Mouse (Mus musculus) midbrain, embryonic 12.5 days (tissue): Measurements from ENCODE around the gene Rasa2. TPM values are rescaled to one million over a fixed set of nuclear protein-coding genes. Genes with fewer than 3 reads are reported as not detected.
"Not testable (repeated sequence)": the region's sequence is repeated elsewhere in the genome, so short reads cannot be mapped to it uniquely, and the experiment has no call there.

Experiments
- ATAC-seq: fragments of 200-750 bp; cut with Nextera tagmentation; 2 replicates; pipeline ENCODE4 v1.8.0; 2017; ENCODE audit warnings: low read depth, moderate TSS enrichment, moderate library complexity; ENCODE audit not compliant: low FRiP score
- H3K27ac ChIP-seq: fragments of 300-500 bp; sonication (generic); replicated peaks from 2 replicates; pipeline ENCODE4 v1.5.1; 2016; ENCODE audit warnings: mild to moderate bottlenecking
- H3K27me3 ChIP-seq: fragments of 300-500 bp; sonication (generic); 2 replicates; pipeline ENCODE4 v1.6.1; 2016; ENCODE audit warnings: mild to moderate bottlenecking
- H3K36me3 ChIP-seq: fragments of 300-500 bp; sonication (generic); 2 replicates; pipeline ENCODE4 v1.6.1; 2016
- H3K4me1 ChIP-seq: fragments of 300-500 bp; sonication (generic); 2 replicates; pipeline ENCODE4 v1.6.1; 2016
- H3K4me2 ChIP-seq: fragments of 300-500 bp; sonication (generic); replicated peaks from 2 replicates; pipeline ENCODE4 v1.6.1; 2016; ENCODE audit warnings: mild to moderate bottlenecking, moderate library complexity
- H3K4me3 ChIP-seq: fragments of 300-500 bp; sonication (generic); 2 replicates; pipeline ENCODE4 v1.5.1; 2016; ENCODE audit warnings: mild to moderate bottlenecking
- H3K9ac ChIP-seq: fragments of 300-500 bp; sonication (generic); replicated peaks from 2 replicates; pipeline ENCODE4 v1.6.1; 2016; ENCODE audit warnings: mild to moderate bottlenecking, moderate library complexity
- H3K9me3 ChIP-seq: fragments of 300-500 bp; sonication (generic); 2 replicates; pipeline ENCODE4 v1.6.1; 2016; ENCODE audit warnings: mild to moderate bottlenecking
- WGBS: fragments of 180-500 bp; shearing (Covaris S2); methylation state at CpG from one replicate; pipeline ENCODE4 v1.1.7; 2016; 5-methylcytosine and 5-hydroxymethylcytosine counted together
- polyA plus RNA-seq: library from polyadenylated mRNA; unstranded; fragments of >200 nt; fragmentation: Nextera tagmentation; extraction: Ambion mirVana; gene quantifications from 2 replicates; pipeline ENCODE4 v1.2.1, GENCODE M21; 2016

Rasa2 gene
- 14.9 and 16.4 TPM in 2 replicates for polyA plus RNA-seq

- Histone ChIP-seq H3K36me3 (no peaks in the 10 kb centered on the region), H3K27me3 (peaks cover 30% of the 10 kb centered on the region), H3K9ac (peak within 1 kb of the TSS; percentile 89), H3K4me1 (peaks cover 5% of the 10 kb centered on the region; the same call in 1 of the 2 replicates), H3K27ac (peak within 1 kb of the TSS; percentile 97), H3K9me3 (no peaks in the 10 kb centered on the region), H3K4me2 (peak within 1 kb of the TSS; percentile 84), H3K4me3 (peak within 1 kb of the TSS; percentile 86)
- peak; percentile 98 for ATAC-seq
- WGBS = 3% methylated on average over 49 of the region's 52 CpGs
Measured at GRCm38 (mm10) chr9:96631389-96632072, at the start of gene Rasa2. Gene Rasa2 (minus strand): TSS chr9:96631617.

GRCm38 (mm10) chr9:96678611-96679010 lies 47.2 kb upstream of the Rasa2 start:
- no peaks in the 10 kb centered on the region for H3K27me3 ChIP-seq
- no peak for ATAC-seq
- no peak overlapping the region for H3K4me2 ChIP-seq
- no peak overlapping the region for H3K27ac ChIP-seq
- no peaks in the 10 kb centered on the region for H3K36me3 ChIP-seq
- no peaks in the 10 kb centered on the region for H3K4me1 ChIP-seq
- no peak overlapping the region for H3K9ac ChIP-seq
- 83% methylated on average over 5 of the region's 5 CpGs for WGBS
- H3K9me3 ChIP-seq = no peaks in the 10 kb centered on the region
- no peak overlapping the region for H3K4me3 ChIP-seq

- ATAC-seq = not testable (repeated sequence)
- WGBS = 84% methylated on average over 5 of the region's 5 CpGs
Measured at GRCm38 (mm10) chr9:96677711-96678110, 46.3 kb upstream of the Rasa2 start.

GRCm38 (mm10) chr9:96676671-96677070 lies 45.3 kb upstream of the Rasa2 start:
- Histone ChIP-seq H3K4me1 (no peaks in the 10 kb centered on the region), H3K9ac (no peak overlapping the region), H3K9me3 (no peaks in the 10 kb centered on the region), H3K36me3 (no peaks in the 10 kb centered on the region), H3K27me3 (no peaks in the 10 kb centered on the region), H3K4me2 (no peak overlapping the region), H3K27ac (no peak overlapping the region), H3K4me3 (no peak overlapping the region)
- ATAC-seq = no peak
- WGBS = 91% methylated on average over 10 of the region's 10 CpGs

More at GRCm38 (mm10) chr9:96677711-96678110, 46.3 kb upstream of the Rasa2 start:
- H3K4me2 ChIP-seq, H3K27ac ChIP-seq, H3K9ac ChIP-seq, H3K4me1 ChIP-seq, H3K36me3 ChIP-seq, H3K27me3 ChIP-seq, H3K4me3 ChIP-seq, H3K9me3 ChIP-seq: not testable (repeated sequence)

- Histone ChIP-seq H3K27me3 (no peaks in the 10 kb centered on the region), H3K27ac (no peak overlapping the region), H3K4me2 (no peak overlapping the region), H3K4me1 (no peaks in the 10 kb centered on the region), H3K9me3 (no peaks in the 10 kb centered on the region), H3K4me3 (no peak overlapping the region), H3K9ac (no peak overlapping the region), H3K36me3 (no peaks in the 10 kb centered on the region)
- WGBS = 91% methylated on average over 8 of the region's 8 CpGs
- no peak for ATAC-seq
Measured at GRCm38 (mm10) chr9:96675763-96676640, 44.6 kb upstream of the Rasa2 start.

- no peak overlapping the region for H3K4me3 ChIP-seq
- H3K4me2 ChIP-seq = no peak overlapping the region
- 35% methylated on average over 5 of the region's 5 CpGs for WGBS
- no peak overlapping the region for H3K9ac ChIP-seq
- no peaks in the 10 kb centered on the region for H3K9me3 ChIP-seq
- H3K27me3 ChIP-seq = no peaks in the 10 kb centered on the region
- H3K27ac ChIP-seq = no peak overlapping the region
- H3K4me1 ChIP-seq = no peaks in the 10 kb centered on the region
- peak; percentile 47; the same call in 1 of the 2 replicates for ATAC-seq
- H3K36me3 ChIP-seq = no peaks in the 10 kb centered on the region
Measured at GRCm38 (mm10) chr9:96675071-96675762, 43.8 kb upstream of the Rasa2 start.

GRCm38 (mm10) chr9:96674301-96674700 lies 42.9 kb upstream of the Rasa2 start:
- H3K9me3 ChIP-seq = no peaks in the 10 kb centered on the region
- 88% methylated on average over 8 of the region's 8 CpGs for WGBS
- H3K4me2 ChIP-seq = no peak overlapping the region
- H3K27me3 ChIP-seq = no peaks in the 10 kb centered on the region
- H3K4me3 ChIP-seq = no peak overlapping the region
- no peak overlapping the region for H3K27ac ChIP-seq
- ATAC-seq = no peak
- H3K36me3 ChIP-seq = no peaks in the 10 kb centered on the region
- H3K9ac ChIP-seq = no peak overlapping the region
- H3K4me1 ChIP-seq = no peaks in the 10 kb centered on the region

GRCm38 (mm10) chr9:96672466-96672865 lies 41.0 kb upstream of the Rasa2 start:
- no peaks in the 10 kb centered on the region for H3K4me1 ChIP-seq
- H3K36me3 ChIP-seq = no peaks in the 10 kb centered on the region
- no peaks in the 10 kb centered on the region for H3K27me3 ChIP-seq
- no peak for ATAC-seq
- 94% methylated on average over 2 of the region's 2 CpGs for WGBS
- H3K9ac ChIP-seq = no peak overlapping the region
- H3K4me3 ChIP-seq = no peak overlapping the region
- H3K27ac ChIP-seq = no peak overlapping the region
- no peak overlapping the region for H3K4me2 ChIP-seq
- H3K9me3 ChIP-seq = no peaks in the 10 kb centered on the region

- Histone ChIP-seq H3K27me3 (no peaks in the 10 kb centered on the region), H3K9me3 (no peaks in the 10 kb centered on the region), H3K4me2 (no peak overlapping the region), H3K4me3 (no peak overlapping the region), H3K4me1 (no peaks in the 10 kb centered on the region), H3K27ac (no peak overlapping the region), H3K36me3 (no peaks in the 10 kb centered on the region), H3K9ac (no peak overlapping the region)
- WGBS = 93% methylated on average over 12 of the region's 12 CpGs
- no peak for ATAC-seq
Measured at GRCm38 (mm10) chr9:96671249-96671648, 39.8 kb upstream of the Rasa2 start.

- Histone ChIP-seq H3K27me3 (no peaks in the 10 kb centered on the region), H3K27ac (peak overlapping the region; percentile 80), H3K4me2 (peak overlapping the region; percentile 53), H3K9ac (no peak overlapping the region; the same call in 1 of the 2 replicates), H3K4me3 (peak overlapping the region; percentile 30), H3K36me3 (no peaks in the 10 kb centered on the region), H3K9me3 (no peaks in the 10 kb centered on the region), H3K4me1 (no peaks in the 10 kb centered on the region)
- ATAC-seq = peak; percentile 100
- WGBS = under 1% methylated on average over 15 of the region's 15 CpGs
Measured at GRCm38 (mm10) chr9:96669877-96670276, 38.5 kb upstream of the Rasa2 start.

- no peaks in the 10 kb centered on the region for H3K9me3 ChIP-seq
- H3K36me3 ChIP-seq = no peaks in the 10 kb centered on the region
- no peaks in the 10 kb centered on the region for H3K27me3 ChIP-seq
- no peak overlapping the region for H3K4me2 ChIP-seq
- no peak overlapping the region for H3K9ac ChIP-seq
- ATAC-seq = no peak
- WGBS = 57% methylated on average over 5 of the region's 5 CpGs
- no peak overlapping the region for H3K4me3 ChIP-seq
- no peaks in the 10 kb centered on the region for H3K4me1 ChIP-seq
- no peak overlapping the region for H3K27ac ChIP-seq
Measured at GRCm38 (mm10) chr9:96668628-96669027, 37.2 kb upstream of the Rasa2 start.
